Mouse (Mus musculus): Measurements from ENCODE around the gene Cdh13.

Cdh13 gene

DNA sequence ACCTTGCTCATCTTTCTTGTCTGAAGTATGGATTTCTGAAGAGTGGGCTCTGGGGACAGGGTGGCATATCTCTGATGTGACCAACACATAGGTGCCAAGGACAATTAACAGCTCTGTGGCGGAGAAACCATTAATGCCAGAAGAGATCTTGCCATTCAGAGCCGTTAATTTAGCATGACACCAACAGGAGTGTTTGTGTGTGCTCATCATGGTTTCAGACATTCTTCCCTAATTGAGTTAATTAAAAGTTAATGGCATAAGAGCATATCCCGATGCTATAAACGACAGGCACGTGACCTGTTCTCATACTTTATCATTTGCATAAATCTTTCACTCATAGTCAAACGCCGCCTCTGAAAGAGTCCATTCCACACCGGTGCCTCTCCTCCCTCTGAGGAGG lies 600.8 kb downstream of the Cdh13 start:
- ChIA-PET CTCF (no interaction called here), POLR2A (interaction anchor here in 1 of 4 experiments (0.6 kb wide), 1 partner anchor 458 kb away, joined by 3 read pairs; no protein-coding TSS in a partner anchor)

DNA sequence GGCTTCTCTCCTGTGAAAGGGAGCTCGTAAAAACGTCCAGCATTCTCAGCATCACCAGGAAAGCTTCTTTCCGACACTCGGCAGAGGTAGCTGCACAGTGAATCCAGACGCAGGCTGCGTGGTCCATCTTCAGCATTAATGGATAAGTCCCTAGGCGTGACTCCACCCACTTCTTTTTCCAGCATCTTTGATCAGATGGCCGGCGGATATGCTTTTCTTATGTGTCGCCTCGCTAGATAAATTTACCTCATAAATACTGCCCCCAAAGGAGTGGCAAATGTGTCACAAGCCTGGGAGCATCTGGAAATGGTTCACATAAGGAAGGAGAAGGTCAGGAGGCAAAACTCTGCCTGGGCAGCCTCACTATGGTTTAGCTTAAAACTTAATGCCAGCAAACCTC lies 601.5 kb downstream of the Cdh13 start:
- POLR2A ChIA-PET: interaction anchor here in 1 of 4 experiments (0.6 kb wide), 1 partner anchor 457 kb away, joined by 3 read pairs; no protein-coding TSS in a partner anchor
- CTCF ChIA-PET: no interaction called here

DNA sequence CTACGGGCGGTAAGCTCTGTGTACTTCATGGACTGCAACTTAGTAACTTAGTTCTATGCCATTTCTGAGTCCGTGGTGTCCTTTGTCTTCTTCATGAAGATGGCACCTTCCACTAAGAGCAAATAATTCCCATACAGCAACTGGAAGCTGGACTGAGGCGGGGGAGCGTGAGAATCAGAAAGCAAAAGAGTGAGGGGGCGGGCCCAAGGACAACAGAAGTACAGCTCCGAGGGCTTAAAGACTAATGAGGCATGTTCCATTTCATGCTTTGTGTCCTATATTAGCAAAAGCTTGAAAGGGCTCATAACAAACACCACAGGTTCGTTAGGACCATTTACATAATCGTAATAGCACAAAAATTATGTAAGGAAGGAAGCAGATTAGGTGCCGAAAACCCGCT lies 618.9 kb downstream of the Cdh13 start:
- POLR2A ChIA-PET: interaction anchor here in 1 of 4 experiments (0.6 kb wide), 1 partner anchor 614 kb away, joined by 4 read pairs; no protein-coding TSS in a partner anchor
- CTCF ChIA-PET: interaction anchor here in 1 of 4 experiments (0.6 kb wide), 1 partner anchor 1240 kb away, joined by 8 read pairs; no protein-coding TSS in a partner anchor

DNA sequence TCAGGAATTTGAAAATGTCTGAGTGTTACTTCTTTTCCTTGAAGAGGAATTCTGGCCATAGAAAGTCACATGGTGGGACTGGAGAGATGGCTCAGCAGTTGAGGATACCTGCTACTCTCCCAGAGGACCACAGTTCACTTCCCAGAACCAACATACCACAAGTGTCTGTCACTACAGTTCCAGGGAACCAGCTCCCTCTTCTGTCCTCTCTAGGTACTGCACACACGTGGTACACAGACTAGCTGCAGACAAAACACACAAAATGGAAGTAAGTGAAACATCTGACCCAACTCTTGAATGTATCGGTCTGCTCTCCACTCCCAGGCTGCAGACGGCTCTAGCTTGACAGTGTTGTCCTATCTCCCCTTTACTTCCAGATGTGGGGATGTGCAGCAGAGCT lies 633.0 kb downstream of the Cdh13 start:
- CTCF ChIA-PET: interaction anchor here in 1 of 4 experiments (1.0 kb wide), 1 partner anchor 18 kb away, joined by 3 read pairs; no protein-coding TSS in a partner anchor
- POLR2A ChIA-PET: no interaction called here

DNA sequence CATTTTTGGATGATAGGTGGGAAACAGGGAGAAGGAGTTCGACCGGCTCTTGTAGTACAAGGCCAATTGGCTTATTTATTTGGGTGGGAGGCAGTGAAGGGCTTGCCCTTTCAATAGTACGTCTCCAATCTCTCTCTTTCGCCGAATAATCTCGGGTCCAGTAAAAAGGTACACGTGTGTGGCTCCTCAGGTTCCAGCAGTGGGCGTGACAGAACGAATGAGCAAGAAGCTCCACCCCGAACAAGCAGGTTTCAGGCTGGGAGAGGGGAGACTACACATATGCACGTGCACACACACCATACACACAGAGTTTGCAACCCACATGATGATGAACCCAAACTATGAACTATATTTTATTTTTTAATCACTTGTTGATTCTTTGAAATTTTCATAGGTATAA lies 653.9 kb downstream of the Cdh13 start:
- ChIA-PET POLR2A (interaction anchor here in 1 of 4 experiments (0.6 kb wide), 1 partner anchor 327 kb away, joined by 3 read pairs; no protein-coding TSS in a partner anchor), CTCF (interaction anchor here in 1 of 4 experiments (1.0 kb wide), 1 partner anchor 52 kb away, joined by 3 read pairs; no protein-coding TSS in a partner anchor)

DNA sequence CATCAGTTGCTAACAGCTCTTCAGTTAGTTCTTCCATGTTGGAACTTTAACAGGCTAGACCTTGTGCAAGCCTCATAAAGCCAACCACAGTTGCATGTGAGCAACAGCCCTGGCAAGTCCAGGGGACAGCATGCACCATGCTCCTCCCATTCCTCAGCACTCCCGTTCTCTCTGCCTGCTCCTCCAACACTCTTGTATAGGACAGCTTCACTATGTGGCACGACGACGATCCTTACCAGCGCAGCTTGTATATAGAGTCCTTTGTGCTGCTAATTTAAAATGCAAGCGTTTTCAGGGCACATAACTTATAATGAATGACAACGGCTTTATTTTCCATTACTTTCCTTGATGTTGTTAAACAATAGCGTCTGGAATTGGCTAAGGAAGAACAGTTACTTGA lies 654.5 kb downstream of the Cdh13 start:
- POLR2A ChIA-PET: no interaction called here

DNA sequence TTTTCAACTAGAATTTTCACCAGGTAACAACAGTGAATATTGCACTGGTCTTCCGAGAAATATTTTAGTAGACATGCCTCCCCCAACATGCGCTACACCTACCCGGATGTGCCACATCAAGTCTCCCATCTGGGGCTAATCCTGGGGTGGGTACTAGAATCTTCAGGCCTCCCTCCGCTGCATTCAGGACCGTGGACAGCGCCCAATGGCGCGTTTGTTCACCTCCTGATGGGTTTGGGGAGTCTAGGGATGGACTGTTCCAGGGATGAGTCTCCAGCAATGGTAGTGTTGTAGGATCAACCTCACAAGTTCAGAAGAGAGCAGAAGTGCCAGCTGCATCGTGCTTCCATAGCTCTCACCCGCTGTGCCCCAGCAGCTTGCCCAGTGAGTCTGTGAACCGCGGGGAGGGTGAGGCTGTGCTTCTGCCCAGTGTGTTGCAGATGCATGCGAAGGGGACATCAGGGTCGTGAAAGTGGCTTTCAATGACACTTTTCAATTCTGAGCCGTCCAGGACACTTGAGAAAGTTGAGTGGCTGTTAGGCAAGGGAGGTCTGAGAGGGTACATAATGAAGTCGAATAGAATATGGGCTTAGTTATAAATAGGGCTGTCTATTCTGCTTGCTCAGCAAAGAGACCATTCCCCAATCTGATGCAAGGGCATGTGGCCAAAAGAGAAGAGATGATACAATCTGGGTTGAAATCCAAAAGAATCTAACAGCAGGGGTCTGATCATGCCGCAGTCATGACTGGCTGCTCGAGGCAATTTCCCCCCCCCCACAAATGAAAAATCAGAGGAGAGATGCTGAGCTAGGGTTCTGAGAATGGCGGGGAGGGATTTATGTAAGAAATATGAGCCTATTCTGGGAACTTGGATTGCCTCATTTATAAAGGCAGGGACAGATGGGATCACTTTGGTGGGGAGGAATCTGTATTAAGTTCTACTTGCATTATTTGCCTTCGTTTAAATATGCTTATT lies 668.5 kb downstream of the Cdh13 start:
- ChIA-PET CTCF (interaction anchor here in 1 of 4 experiments (0.7 kb wide), 1 partner anchor 91 kb away, joined by 3 read pairs; no protein-coding TSS in a partner anchor), POLR2A (no interaction called here)

More for the DNA sequence above, 654.5 kb downstream of the Cdh13 start:
- CTCF ChIA-PET: interaction anchor here in 1 of 4 experiments (1.0 kb wide), 1 partner anchor 51 kb away, joined by 3 read pairs; no protein-coding TSS in a partner anchor

DNA sequence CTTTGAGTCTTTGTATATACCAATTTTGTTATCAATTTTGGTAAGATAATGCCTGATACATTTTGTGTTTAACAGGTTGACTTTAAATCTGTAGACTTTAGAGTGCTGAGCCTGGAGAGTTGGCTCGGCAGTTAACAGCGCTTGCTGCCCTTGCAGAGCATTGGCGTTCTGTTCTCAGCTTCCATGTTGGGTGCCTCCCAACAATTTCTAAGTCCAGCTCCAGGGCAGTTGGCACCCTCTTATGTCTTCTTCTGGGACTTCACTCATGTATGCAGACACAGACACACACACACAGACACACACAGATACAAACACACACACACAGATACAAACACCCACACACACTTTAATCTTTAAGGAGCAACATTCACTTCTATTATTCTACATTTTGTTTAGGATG lies 672.6 kb downstream of the Cdh13 start:
- ChIA-PET POLR2A (no interaction called here), CTCF (no interaction called here)

DNA sequence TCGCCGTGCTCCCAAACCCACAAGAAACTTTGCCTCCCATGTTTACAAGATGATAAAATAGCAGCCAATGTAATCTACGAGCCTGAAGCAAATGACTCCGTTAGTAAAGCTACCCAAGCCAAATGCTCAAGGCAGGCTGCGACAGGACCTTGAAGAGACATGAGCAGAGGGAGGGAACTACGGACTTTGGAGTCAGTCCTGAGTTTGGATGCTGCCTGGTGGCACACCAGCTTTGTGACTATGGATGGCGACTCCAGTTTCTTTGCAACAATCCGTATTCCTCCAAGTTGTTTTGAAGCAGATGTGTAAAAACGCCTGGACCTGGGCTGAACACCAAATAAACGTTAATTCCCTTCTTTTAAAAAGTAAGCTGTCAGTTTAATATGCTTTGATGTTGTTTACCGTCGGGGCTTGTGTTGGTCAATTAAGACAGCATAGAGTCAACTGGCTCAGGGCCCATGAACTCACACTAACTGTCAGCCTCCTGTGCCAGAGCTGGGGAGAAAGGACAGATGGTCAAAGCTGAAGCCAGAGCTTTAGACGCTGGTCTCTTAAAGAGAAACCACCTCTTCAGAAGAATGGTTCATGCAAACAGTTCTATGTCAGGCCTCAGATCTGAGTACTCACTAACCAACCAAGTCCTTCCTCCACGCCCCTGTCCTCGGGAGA lies 678.5 kb downstream of the Cdh13 start:
- ChIA-PET CTCF (interaction anchor here in 1 of 4 experiments (0.5 to 0.6 kb wide), 2 partner anchors 64 to 77 kb away, joined by 3 to 7 read pairs; no protein-coding TSS in a partner anchor), POLR2A (no interaction called here)

DNA sequence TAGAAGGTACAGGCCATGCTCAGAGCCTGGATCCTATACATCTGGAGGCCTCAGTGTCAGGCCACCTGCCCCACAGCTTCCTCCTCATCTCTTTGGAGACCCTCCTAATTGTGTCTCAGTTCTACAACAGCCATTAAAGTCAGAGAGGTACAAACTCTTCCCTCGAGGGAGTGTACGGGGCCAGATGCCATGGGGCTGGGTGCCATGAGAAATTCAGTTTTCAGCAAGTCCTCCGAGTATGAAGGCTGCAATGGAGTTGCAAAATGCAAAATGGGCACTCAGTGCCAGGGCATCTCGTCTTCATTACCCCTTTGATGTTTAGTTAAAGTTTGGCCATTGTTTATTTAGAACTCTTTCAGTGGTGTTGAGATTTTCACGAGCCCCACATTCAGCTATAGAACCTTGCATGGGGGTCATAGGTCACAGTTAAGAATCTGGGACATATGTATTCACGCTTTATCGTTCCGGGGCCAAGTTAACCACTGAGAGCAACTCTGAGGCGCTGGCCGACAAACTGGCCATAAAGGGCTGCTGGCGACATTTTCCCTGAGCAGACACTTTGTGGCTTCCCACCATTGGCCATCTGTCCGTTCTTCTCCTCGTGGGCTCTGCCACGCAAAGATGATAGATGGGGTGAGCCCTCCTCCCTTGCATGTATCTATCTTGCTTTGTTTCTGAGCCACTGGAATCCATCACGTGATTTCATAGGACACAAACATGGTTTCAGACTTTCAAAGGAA lies 681.7 kb downstream of the Cdh13 start:
- POLR2A ChIA-PET: no interaction called here
- CTCF ChIA-PET: no interaction called here

DNA sequence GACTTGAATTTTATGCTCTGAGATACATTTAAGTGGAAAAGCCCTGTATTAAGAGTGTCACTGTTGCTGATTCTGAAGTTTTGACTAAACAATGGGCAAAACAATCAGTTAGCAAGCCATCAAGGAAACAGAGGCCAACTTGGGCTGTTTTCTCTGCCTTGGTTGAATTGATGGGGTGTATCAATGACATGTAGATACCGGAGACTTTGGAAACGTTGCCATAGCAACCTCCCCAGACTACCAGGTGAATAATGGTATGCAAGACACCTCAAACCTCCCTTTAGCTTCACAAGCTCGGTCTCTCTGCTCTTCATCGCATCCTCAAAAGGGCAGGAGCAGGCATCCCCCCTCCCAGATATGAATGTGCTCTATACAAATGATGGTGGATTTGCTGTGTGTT lies 685.4 kb downstream of the Cdh13 start:
- CTCF ChIA-PET: interaction anchor here in 1 of 4 experiments (0.6 kb wide), 1 partner anchor 761 kb away, joined by 3 read pairs; no protein-coding TSS in a partner anchor
- POLR2A ChIA-PET: no interaction called here

DNA sequence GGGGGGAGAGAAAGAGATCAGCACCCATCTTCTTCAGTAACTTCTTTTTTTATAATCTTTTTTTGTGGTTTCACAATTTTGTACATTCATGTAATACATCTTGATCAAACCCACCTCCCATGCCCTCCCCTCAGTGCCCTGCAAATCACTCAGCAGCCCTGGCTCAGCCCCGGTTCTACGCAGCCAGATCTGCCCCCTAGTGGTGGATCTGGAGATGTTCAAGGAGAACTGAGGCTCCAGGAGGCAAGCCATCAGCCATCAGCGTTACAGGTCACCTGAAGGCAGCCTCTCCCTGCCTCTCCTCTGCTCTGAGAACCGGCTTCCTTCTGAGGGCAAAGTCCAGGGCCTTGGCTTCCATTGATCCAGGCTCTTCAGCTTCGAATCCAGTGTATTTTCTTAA lies 696.3 kb downstream of the Cdh13 start:
- ChIA-PET CTCF (interaction anchor here in 3 of 4 experiments (0.6 to 0.7 kb wide), 4 partner anchors 98 to 630 kb away, joined by 3 to 7 read pairs (median 3); no protein-coding TSS in a partner anchor), POLR2A (no interaction called here)

DNA sequence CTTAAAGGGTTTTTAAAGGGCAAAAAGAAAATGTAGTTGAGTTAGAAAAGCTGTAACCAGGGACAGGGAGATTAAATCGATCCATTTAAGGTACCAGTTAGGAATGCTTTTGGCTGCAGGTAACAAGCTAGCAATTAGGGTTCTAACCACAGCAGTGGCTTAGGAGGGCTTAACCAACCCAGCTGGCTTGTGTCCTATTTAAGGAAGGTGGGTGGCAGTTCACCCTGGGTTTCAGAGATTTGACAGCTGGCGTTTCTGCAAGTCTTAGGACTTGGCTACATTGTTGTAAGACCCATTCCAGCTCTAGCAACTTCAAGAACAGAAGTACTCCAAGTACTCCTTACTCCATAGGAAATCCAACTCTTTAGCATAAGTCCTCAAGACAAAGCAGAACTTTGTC lies 700.2 kb downstream of the Cdh13 start:
- POLR2A ChIA-PET: no interaction called here
- CTCF ChIA-PET: no interaction called here

DNA sequence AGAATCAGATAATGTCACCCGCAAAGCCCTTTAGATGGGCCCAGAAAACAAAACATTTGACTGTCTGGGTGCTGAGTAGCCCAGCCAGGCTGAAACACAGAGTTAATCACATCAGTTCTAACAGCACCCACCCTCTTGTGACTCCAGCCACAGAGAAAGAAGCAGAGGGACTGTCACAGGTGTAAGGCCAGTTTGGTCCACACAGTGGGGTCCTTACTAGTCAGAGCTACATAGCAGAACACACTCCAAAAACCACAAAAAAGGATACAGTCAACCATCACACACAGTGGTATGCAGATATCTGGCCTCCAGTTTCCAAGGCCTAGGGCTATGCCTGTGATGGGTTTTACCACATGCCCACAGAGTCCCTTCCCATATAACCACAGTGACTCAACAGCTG lies 703.3 kb downstream of the Cdh13 start:
- ChIA-PET CTCF (interaction anchor here in 1 of 4 experiments (0.5 kb wide), 1 partner anchor 368 kb away, joined by 5 read pairs; no protein-coding TSS in a partner anchor), POLR2A (no interaction called here)

DNA sequence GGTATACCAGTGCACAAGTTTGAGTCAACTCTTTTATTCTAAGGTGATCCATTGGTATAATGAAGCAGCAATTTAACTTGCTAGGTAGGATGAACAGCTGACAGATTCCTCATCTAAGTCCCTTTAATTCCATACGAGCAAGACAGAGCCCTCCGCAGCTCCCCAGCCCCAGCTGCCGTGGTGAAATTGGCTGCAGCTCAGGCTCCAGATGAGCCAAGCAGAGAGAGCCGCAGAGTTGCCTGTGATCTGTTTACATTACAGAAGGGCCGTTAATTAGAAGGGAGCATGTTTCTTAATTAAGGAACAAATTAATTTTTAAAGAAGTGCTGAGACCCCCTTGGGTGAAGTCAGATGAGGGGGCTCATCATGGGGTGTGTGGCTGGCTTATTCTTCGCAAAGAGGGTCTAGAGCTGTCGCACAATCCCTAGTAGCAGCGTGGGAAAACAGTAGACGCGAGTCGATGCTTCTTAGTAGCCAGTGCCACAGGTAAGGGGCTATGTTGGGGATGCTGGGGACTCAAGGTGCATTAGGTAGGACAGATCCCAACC lies 712.2 kb downstream of the Cdh13 start:
- POLR2A ChIA-PET: no interaction called here
- CTCF ChIA-PET: interaction anchor here in 1 of 4 experiments (0.6 kb wide), 1 partner anchor 250 kb away, joined by 10 read pairs; no protein-coding TSS in a partner anchor

DNA sequence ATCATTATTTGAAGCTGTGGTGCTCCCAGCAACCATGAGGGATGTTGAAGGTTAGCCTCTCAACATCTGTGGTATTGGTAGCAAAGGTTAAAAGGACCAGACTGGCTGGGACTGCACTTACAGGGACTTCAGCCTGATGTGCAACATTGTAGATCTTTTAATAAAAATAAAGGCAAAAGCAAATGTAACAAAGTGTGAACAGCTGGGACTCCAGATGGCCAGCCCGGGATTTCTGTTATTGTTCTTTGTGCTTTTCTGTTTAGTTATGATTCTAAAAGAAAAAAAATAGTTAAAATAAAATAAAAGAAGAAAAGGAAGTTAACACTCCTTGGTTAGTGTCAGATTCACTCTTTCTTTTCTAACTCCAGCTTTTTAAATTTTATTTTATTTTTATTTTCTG lies 717.1 kb downstream of the Cdh13 start:
- ChIA-PET POLR2A (no interaction called here), CTCF (interaction anchor here in 1 of 4 experiments (0.8 kb wide), 1 partner anchor 148 kb away, joined by 3 read pairs; no protein-coding TSS in a partner anchor)

DNA sequence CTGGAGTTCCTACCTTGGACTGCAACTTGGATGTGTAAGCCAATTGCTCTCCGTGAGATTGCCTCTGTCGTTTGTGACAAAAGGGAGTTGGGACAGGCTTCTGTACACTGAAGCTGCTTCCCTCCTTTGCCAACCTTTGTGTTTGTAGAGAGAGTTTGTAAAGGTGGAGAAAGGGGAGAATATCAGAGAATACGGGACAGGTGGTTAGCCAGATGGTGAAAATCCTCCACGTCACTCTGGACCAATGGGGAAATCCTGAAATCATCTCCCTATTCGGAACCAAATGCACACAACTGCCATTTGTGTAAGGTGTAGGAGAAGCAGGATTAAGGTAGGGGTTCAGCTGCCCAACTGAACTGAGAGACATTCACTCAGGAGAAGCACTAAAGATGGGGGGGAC lies 721.3 kb downstream of the Cdh13 start:
- CTCF ChIA-PET: no interaction called here
- POLR2A ChIA-PET: no interaction called here

DNA sequence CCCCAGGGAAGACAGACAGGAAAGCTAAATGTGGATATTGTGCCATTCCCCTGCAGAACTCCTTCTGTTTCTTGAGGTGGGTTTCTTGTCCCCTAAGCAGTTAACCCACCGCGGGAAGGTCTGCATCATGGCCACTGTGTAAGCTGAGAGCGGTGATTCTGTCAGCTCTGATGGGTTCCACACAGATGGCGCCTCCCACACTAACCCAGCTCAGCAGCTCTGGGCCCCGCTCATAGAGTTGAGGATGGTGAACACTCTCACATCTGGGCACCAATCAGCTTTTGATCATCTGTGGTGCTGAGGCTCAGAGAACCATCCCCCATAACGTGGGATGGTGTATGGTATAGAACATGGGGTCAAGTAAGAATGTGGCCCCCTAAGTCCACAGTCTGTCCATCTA lies 735.1 kb downstream of the Cdh13 start:
- CTCF ChIA-PET: no interaction called here
- POLR2A ChIA-PET: no interaction called here

DNA sequence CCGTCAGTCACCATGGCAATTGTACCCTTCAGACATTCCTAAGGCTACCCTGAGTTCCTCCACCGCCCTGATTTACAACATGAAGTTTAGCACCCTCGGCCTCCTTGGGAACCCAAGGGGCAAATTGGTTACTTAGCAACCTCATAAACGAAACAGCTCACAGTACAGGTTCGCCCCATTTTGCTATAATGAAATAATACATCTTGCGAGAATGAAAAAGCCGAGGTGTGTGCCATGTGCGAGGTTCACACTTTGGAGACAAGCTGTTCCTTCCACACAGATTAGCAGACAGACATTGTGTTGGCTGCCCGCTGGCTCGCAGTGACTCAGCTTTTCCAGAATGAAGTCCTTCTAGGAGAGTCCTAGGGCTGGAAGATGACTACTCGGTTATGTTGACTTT lies 737.2 kb downstream of the Cdh13 start:
- ChIA-PET CTCF (no interaction called here), POLR2A (no interaction called here)

Measured in embryonic stem cell, embryonic (primary cell).